Mouse (Mus musculus): ENCODE results near the gene Alox5ap.

Gene Alox5ap

GRCm38 (mm10) chr5:149298234-149298633 lies 33.7 kb downstream of the Alox5ap start:
- DNase-seq (ENCODE audit: extremely low read depth, low read depth, low spot score) = peak; percentile 92

- peak; percentile 75 for DNase-seq (ENCODE audit: extremely low read depth, low read depth, low spot score)
Measured at GRCm38 (mm10) chr5:149312884-149313652, 48.5 kb downstream of the Alox5ap start.

GRCm38 (mm10) chr5:149314514-149315081 lies 50.0 kb downstream of the Alox5ap start:
- no peak for DNase-seq (ENCODE audit: extremely low read depth, low read depth, low spot score)

- DNase-seq (ENCODE audit: extremely low read depth, low read depth, low spot score) = no peak
Measured at GRCm38 (mm10) chr5:149316926-149317325, 52.4 kb downstream of the Alox5ap start.

DNA sequence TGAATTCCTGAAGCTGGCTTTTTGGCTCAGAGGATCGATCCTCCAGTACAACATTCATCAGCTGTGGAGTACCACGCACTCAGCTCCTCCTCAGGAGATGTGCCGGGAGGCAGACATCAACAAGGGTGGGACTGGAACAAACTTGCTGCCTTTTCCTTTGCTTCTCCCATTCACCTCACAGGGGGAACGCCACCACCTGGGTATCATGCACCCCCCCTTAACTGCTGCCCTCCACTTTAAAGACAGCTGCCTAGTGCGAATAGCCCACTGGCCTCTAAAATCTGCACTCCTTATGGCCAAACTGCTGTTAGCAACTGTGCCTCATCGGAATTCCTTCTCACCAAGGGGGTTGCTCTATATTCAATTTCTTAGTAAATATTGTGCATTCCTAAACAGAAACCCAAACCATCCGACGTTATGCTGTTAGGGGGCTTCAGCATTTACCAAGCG lies 55.3 kb downstream of the Alox5ap start:
- no peak for DNase-seq (ENCODE audit: extremely low read depth, low read depth, low spot score)

- DNase-seq (ENCODE audit: extremely low read depth, low read depth, low spot score) = no peak
Measured at GRCm38 (mm10) chr5:149320534-149321482, 56.2 kb downstream of the Alox5ap start.

DNA sequence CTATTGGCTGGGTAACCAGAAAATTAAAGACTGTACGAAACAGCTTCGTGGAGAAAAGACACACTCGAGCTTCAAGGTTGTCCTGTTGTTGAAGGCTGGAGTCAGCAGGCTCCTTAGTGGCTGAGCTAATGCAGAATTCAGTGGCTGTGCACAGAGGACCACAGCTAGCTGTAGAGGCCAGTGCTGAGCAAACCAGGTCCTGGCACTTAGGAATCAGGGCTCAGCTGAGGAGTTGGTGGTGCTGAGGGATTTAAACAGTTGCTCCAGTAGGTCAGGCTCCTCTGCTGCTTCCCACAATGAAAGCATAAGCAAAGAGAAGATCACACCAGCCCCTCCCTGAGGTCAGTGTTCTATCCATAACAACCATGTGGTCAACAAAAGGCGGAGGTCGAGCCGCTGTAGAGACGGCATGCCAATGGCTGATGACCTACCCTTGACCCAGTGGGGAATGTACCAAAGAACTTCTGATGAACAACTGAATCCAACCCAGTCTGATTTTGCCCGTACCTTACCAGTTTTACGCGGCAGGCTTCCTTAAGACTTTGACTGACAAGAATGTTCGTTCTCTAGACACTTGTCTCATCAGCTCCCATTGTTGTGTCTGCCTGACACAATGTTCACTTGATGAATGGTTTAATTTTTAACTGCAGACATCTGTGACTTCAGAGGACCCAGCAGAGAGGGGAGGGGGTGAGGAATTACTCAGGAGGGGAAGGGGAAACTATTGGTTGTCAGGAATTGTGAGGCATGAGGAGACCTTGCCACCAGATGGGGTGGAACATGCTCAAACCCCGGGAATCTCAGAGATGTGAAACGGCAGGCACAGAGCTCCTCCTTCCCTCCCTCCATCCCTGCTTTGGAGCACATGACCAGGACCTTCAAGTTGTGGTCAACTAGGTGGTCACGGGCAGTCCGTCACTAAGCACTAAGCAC lies 57.6 kb downstream of the Alox5ap start:
- DNase-seq (ENCODE audit: extremely low read depth, low read depth, low spot score) = no peak

GRCm38 (mm10) chr5:149322938-149323553 lies 58.5 kb downstream of the Alox5ap start:
- no peak for DNase-seq (ENCODE audit: extremely low read depth, low read depth, low spot score)

DNA sequence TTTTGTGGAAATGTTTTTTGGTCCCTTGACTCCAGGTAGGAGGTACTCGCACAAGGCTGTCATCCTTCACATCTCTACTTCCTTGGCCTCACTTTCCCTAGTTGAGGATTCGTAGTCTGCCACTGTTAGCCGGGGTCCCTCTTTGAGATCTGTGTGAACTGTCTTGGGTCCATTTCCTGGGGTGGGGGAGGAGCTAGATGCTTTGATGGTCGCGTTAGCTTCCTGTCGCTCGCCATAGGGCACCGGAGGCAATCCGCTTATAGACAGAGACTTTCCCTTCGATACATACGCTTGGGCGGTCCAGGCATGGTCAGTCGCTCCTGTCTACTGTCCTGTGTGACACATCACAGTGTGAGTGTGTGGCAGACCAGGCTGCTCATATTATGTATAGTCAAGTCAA lies 60.2 kb downstream of the Alox5ap start:
- DNase-seq (ENCODE audit: extremely low read depth, low read depth, low spot score) = no peak

GRCm38 (mm10) chr5:149329098-149329887 lies 64.7 kb downstream of the Alox5ap start:
- peak; percentile 95 for DNase-seq (ENCODE audit: extremely low read depth, low read depth, low spot score)

DNA sequence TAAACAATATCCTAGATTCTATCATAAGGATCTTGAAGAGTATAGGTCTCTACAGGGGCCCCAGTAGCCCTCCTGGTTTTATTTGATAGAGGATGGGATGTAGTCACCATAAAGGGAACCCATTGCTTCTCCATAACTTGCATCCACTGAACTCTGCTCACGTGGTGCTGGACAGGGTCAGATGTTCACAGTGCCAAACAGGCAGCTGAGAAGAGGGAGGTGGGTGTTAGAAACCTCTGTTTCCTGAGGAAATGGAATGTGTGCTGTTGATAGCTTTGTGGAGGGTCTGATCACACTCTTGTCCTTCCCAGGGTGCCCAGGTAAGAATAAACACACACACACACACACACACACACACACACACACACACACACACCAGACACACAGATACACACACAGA lies 66.0 kb downstream of the Alox5ap start:
- no peak for DNase-seq (ENCODE audit: extremely low read depth, low read depth, low spot score)

DNA sequence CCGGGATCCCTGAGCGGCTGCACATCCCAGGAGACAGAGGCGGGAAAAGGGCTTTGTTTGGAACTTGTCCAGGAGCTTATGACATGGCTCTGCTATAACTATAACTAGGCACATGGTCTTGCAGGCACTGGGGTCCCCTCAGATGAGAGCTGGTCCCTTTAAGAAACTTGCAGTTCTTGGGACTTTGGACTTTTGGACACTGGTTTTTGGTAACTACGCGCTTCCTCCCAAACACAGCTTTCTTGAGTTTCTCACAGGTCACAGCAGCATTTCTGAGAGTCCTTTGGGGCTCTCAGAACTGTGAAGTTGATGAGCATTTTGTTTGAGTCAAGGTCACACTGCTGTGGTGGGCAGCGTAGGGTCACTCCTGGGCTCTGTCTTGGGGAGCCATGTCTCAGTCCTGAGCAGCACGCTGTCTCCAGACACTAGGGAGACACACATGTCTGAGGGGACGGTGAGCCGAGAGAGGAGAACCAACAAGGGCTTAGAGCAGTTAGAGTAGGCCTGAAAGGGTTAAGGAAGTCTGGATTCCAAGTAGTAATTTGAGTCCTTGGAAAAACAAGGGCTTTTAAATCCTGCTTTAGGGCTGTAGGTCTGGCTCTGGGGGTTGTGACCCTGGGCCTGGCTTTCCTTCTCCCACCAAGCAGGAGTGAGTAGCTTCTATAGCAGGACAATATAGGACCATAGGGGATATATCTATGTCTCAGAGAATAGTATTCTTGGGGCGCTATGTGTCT lies 67.0 kb downstream of the Alox5ap start:
- DNase-seq (ENCODE audit: extremely low read depth, low read depth, low spot score) = no peak

DNA sequence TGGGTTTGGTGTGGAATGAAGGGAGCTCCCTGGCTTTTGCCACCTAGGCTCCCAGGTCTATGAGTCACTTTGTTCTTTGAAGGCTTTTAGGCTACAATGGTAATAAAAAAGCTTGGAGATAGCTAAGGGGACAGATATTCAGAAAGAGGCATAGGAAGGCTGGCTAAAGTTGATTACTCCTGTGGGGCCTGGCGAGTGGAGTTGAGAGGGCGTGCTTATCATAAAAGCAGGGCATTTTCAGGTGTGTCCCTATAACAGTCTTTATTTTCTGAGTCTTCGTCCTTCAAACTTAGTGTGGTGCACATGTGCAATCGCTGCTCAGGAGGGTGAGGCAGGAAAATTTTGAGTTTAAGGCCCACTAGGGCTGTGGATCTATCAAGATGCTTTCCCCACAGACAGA lies 68.2 kb downstream of the Alox5ap start:
- DNase-seq (ENCODE audit: extremely low read depth, low read depth, low spot score) = no peak

GRCm38 (mm10) chr5:149333941-149334698 lies 69.6 kb downstream of the Alox5ap start:
- no peak for DNase-seq (ENCODE audit: extremely low read depth, low read depth, low spot score)

- DNase-seq (ENCODE audit: extremely low read depth, low read depth, low spot score) = no peak
Measured at GRCm38 (mm10) chr5:149335009-149335408, 70.4 kb downstream of the Alox5ap start.

DNA sequence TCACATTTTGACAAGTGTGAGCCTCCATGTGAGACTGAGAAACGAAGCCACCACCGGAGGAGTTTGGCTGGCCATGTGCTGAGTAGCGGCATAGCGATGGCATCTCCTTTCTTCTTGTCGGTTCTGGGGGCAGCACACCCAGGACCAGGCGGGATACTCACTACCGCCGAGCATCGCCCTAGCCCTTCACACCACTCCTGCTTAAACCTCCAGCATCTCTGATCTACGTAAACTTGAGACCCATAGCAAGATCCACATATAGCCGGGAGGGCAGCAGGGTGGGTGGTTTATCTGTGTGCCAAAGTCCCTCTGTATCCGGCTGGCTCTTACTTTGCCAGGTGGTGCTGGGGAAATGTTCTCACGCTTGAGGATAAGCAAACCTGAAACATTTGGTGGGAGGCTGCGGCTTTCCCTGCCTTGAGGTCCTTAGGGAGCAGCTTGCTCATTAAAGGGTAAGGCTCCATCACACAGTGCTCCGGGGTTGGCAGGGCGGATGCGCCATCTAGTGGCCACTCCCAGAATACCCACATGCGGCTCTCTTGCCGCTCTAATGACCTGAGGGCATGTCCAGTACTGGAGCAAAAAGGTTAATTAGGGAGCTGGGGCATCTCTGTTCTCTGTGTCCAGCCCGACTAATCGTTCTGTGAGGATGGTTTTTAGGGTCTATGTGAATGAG lies 71.1 kb downstream of the Alox5ap start:
- DNase-seq (ENCODE audit: extremely low read depth, low read depth, low spot score) = no peak

GRCm38 (mm10) chr5:149337148-149337547 lies 72.6 kb downstream of the Alox5ap start:
- no peak for DNase-seq (ENCODE audit: extremely low read depth, low read depth, low spot score)
